Mouse (Mus musculus) ES-E14 (cell line): ENCODE measurements around the gene Dstn.

Experiments
- HCFC1 ChIP-seq: IDR thresholded peaks from 2 replicates; pipeline ENCODE4 v1.6.1; 2012; ENCODE audit warnings: low read length, inconsistent platforms, borderline replicate concordance; ENCODE audit not compliant: insufficient read depth
- MAFK ChIP-seq: IDR thresholded peaks from 2 replicates; pipeline ENCODE4 v1.6.1; 2014; ENCODE audit warnings: mild to moderate bottlenecking, low read depth, low read length, inconsistent platforms; ENCODE audit not compliant: insufficient read depth
- ZC3H11A ChIP-seq: IDR thresholded peaks from 2 replicates; pipeline ENCODE4 v1.6.1; 2012; ENCODE audit warnings: low read depth, mild to moderate bottlenecking, inconsistent platforms, low read length, borderline replicate concordance
- ZNF384 ChIP-seq: IDR thresholded peaks from 2 replicates; pipeline ENCODE4 v1.6.1; 2012; ENCODE audit warnings: low read depth, low read length, inconsistent platforms

DNA sequence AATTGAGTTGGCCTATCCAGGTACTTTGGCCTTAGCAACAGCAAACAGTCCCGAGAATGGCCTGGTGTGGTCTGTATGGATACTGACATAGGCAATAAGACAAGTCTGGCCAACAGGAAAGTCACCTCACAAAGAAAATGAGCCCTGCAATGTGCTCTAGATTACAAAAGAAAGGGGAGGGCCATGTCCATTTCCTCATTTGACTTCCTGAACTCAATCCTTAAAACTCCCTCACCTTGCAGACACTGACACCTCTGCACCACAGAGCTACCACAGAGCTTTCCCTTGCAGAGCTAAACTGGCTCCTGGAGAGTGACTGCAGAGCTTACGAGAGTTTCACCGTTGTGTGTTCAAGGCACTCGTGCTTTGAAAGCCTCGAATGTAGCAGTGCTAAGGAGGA is 47.1 kb downstream of the Dstn start:
- no peak for TF ChIP-seq MAFK
- no peak for TF ChIP-seq ZNF384
- no peak for TF ChIP-seq HCFC1
- no peak for TF ChIP-seq ZC3H11A
